Mouse (Mus musculus): ENCODE data around the gene Borcs6.

Gene Borcs6

DNA sequence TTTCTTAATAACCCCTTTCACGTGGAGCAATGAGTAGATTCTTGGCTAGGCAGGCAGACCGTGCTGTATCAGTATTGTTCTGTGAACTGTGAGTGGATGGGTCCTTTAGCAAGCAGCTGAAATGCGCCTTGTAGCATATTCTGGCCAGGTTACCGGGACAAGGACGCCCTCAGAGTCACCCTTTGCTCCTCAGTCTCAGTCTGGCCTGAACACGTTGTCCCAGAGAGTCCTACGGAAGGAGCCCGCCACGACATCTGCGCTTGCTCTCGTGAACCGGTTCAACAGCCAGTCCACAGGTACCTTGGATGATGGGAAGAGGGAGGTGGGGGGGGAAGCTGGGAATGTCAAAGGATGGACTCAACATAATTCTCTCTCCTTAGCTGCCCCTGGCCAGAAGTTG is 11.9 kb upstream of the Borcs6 start:
- CTCF ChIA-PET = no interaction called here

DNA sequence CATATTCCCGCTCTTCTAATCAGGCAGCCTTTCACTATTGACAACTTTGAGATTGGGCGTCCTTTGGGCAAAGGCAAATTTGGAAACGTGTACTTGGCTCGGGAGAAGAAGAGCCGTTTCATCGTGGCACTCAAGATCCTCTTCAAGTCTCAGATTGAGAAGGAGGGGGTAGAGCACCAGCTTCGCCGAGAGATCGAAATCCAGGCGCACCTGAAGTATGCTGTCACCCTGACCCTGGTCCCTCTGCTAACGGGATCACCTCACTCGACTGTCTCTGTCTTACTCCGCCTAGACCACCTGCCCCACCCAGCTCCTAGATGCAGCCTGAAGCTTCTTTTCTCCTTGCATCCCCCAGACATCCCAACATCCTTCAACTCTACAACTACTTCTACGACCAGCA is 11.4 kb upstream of the Borcs6 start:
- CTCF ChIA-PET = no interaction called here

DNA sequence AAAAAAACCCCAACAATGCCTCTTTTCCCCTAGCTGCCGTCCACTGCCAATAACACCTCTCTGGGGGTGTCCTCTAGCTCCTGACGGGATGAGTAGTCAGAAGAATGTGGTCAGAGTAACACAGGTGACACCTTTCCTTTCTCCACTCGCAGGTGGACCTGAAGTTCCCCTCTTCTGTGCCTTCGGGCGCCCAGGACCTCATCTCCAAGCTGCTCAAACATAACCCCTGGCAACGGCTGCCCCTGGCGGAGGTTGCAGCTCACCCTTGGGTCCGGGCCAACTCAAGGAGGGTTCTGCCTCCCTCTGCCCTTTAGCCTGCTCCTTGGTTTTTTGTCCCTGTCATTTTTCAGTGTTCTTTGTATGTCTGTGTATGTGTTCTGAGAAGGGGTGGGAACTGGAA is 8.8 kb upstream of the Borcs6 start:
- CTCF ChIA-PET = interaction anchor here (0.5 kb wide), 1 partner anchor 71 kb away, joined by 7 read pairs; the partner anchor contains the start of gene 9130213A22Rik

DNA sequence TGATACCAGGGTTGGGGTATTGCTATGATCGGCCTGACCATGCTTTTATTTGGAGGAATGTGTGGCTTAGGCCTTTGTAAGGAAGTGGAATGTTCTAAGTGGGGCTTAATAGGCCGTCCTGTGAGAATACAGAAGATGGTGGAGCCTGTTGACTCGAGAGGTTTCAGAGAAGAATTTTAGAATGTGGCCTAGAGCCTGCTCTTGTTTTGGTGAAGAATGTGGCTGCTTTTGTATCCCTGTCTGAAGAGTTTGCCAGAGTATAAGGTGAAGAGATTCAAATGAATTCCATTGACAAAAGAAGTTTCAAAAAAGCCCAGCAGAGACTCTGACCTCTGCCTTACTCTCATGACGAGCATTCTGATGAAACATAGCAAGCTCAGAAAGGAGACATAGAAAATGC is 7.7 kb upstream of the Borcs6 start:
- CTCF ChIA-PET = no interaction called here

DNA sequence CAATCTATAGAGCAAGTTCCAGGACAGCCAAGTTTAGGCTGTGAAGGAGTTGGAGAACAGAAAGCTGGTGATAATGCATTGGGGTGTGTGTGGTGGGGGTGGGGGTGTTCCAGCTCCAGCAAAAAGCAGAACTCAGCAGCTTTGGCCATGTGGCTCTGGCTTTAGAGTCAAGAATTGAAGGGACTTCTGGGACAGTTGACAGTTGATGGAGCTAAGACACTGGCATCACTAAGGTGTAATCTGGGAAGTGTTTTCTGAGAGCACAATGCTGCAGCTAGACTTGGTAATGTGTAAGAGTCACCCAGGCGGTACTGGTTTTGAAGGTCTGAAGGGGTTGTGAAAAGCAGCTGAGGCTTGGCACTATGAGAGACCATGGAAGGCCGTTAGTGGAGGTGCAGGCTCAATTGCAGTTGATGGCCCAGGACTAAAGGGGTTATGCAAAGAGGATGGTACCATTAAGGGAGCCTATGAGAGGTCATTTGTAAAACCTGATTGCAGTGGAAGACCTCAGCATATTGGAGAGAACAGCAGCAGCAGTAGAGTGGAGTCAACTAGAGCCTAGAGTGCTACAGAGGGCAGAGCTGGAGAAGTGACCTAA is 6.6 kb upstream of the Borcs6 start:
- CTCF ChIA-PET = interaction anchor here (0.7 kb wide), 1 partner anchor 325 kb away, joined by 3 read pairs; no protein-coding TSS in a partner anchor

DNA sequence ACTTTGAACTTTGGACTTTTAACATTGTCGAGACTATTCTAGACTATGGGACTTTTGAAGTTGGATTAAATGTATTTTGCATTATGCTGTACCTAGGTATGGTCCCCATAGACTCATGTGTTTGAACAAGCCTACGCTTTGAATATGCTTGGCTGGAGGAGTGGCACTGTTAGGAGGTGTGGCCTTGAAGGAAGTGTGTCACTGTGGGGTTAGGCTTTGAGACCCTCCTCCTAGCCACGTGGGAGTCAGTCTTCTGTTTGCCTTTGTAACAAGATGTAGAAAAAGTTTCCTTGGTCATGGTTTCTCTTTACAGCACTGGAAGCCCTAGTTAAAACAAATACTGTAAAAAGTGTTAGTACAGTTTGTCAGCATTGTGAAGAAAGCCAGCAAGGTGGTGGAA is 5.7 kb upstream of the Borcs6 start:
- CTCF ChIA-PET = no interaction called here

DNA sequence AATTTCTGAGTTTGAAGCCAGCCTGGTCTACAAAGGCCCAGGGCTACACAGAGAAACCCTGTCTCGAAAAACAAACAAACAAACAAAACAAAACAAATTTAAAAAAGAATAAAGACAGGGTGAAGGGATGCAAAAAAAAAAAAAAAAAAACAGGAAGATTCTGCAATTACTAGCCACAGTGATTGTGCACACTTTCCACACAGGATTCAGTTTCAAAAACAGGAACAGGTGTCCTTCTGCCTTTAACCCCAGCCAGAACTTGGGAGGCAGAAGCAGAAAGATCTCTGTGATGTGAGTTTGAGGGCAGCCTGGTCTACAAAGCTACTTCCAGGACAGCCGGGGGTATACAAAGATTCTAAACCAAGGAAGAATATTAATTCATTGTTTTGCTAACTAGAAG is 1.3 kb upstream of the Borcs6 start:
- CTCF ChIA-PET = no interaction called here

DNA sequence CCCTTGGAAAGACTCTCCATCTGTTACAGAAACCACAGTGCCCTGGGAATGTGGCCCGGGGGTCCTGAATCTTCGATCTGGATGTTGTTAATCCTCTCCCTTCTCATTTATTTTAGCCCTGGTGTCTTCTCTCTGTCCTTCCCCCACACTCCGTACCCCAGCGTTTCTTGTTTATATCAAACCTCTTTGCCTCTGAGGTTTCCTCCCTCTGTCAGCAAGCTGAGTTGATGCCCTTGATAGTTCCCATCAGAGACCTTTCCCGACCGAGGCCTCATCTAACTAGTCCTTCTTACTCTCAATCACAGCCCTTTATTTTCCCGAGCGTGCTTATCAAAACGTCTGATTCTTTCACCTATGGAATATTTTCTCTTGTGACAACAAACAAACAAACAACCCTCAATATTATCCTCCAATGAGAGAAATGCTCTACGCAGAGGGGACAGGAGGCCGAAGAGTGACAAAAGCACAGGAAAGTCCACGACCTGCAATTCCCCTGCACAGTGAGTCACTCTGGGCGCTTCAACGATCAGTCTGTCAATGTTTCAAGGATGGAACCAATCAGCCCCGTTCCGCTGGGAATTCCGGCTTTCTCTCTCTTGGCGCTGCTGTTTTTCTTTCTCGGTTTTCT is 674 bp upstream of the Borcs6 start:
- CTCF ChIA-PET = interaction anchor here (0.6 to 1.5 kb wide), 2 partner anchors 18 to 1042 kb away, joined by 3 to 5 read pairs; no protein-coding TSS in a partner anchor

DNA sequence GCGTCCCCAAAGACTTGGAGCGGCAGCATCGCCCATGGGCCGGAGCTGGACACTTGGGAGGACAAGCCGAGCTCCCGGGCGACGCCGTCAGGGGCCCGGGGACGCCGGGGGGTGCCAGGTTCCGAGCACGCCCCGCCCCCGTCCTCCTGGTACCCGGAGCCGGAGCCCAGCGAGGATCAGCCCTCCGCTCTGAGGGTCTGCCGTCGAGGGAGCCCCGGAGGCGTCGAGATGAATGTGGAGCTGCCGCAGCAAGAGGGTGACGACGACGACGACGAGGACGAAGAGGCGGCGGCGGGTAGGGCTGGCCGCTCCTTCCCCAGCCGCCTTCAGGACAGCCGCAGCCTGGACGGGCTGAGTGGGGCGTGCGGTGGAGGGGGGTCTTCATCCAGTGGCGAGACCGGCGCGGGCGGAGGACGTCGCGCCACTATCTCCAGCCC is 476 bp downstream of the Borcs6 start:
- CTCF ChIA-PET = interaction anchor here (1.5 kb wide), 1 partner anchor 19 kb away, joined by 5 read pairs; no protein-coding TSS in a partner anchor

DNA sequence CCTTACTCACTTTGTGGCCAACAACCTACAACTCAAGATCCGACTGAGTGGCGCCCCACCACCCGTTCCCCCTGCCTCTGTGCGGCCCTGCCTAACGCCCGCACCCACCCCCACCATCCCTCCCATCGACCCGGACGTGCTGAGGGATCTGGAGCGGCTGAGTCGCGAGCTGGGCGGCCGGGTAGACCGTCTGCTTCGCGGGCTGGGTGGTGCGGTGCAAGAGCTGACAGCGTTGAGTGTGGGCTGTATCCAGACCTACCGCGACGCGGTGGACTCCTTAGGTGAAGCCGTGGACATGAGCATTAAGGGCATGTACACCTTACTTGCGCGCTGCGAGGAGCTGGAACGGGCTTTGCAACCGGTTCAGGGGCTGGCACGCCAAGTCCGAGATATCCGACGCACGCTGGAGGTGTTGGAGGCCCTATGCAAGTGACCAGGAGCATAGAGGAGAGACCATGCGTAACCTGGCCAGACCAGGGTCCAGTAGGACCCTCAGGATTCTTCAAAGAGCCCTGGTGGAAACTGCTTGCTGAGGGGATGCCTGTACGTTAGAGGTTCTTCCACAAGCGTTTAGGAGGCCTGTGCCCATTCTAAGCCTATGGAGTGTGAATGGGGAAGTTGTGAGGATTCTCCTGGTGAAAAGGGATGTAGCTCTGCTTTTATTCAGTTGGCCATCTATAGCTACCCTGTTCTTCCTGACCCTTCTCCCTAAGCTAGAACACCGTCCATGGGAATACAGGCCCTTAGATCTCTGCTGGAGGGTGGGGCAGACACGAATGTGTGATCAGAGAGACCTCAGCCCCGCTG is 1.1 kb downstream of the Borcs6 start:
- CTCF ChIA-PET = interaction anchor here (0.5 to 1.5 kb wide), 4 partner anchors 19 to 44 kb away, joined by 3 to 6 read pairs (median 4); no protein-coding TSS in a partner anchor

DNA sequence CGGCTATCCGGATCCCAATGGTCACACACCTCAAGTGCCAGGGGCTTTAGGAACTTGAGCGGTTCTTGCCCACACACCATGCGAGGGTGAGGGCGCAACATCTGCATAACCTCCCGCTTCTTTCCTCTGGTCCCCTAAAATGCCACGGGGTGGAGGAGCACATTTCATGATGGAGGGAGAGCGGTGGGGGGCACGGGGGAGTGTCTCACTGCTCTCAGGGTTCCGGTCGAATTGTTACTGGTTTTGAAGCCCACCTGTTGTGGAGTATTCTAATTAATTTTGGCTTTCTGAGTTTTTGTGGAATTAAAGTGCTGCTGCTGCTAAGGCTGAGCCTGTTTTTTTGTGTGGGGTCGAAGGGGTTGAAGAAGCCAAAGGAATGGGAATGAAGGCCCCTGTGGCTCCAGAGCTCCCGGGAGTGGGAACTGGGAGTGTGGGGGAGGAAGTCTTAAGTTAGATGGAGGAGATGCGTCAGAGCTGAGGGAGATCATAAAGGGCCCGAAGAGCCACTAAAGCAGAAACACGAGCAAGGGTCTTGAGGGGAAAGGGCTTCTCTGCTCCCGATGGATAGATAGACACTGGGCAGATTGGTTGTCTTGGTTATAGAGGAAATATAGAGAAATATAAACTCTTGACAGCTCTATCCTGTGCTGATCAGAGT is 1.9 kb downstream of the Borcs6 start:
- CTCF ChIA-PET = interaction anchor here (0.6 to 0.9 kb wide), 2 partner anchors 20 to 32 kb away, joined by 3 to 6 read pairs; no protein-coding TSS in a partner anchor

DNA sequence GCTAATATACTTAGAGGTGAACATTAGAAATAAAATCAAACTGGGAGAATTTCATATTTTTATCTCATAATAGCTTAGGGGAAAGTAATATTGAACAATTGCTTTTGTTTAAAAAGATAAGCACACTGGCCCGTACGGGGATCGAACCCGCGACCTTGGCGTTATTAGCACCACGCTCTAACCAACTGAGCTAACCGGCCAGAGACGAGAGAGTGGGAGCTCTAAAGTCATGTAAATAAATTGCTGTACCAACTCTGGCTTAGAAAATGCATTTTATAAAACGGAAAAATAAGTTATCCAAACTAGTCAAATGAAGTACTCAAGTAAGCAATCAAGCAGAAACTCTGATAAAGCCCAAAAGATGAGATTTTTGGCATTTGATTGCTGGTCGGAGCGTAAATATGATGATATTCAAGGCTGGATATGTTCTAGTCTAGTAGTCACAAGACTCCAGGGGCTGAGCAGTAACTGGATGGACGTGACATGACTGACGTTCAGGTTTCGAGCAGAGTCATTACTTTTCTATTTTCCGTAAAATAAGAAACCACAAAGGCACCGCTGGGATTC is 2.8 kb downstream of the Borcs6 start:
- CTCF ChIA-PET = interaction anchor here (0.9 to 1.8 kb wide), 2 partner anchors 21 to 60 kb away, joined by 4 to 6 read pairs; partner anchors contain the start of gene 9130213A22Rik

DNA sequence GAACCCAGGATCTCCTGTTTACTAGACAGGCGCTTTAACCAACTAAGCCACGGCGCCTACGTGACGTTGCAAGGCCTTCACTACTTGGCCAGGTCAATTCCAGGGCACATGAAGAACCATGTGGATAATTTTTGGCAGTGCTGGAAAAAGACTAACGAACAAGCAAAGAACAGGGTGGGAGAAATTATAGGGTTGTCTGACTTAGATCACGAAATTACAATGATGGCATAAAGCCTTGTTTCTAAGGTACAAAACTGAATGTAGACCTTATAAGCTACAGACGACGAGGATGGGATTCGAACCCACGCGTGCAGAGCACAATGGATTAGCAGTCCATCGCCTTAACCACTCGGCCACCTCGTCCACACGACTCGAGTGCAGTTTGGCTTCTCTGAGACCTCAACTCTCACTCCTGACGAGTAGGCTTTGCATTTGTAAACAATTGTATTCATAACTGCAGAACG is 3.3 kb downstream of the Borcs6 start:
- CTCF ChIA-PET = interaction anchor here (0.6 to 1.8 kb wide), 4 partner anchors 21 to 137 kb away, joined by 3 to 8 read pairs (median 5); partner anchors contain the start of gene 9130213A22Rik

DNA sequence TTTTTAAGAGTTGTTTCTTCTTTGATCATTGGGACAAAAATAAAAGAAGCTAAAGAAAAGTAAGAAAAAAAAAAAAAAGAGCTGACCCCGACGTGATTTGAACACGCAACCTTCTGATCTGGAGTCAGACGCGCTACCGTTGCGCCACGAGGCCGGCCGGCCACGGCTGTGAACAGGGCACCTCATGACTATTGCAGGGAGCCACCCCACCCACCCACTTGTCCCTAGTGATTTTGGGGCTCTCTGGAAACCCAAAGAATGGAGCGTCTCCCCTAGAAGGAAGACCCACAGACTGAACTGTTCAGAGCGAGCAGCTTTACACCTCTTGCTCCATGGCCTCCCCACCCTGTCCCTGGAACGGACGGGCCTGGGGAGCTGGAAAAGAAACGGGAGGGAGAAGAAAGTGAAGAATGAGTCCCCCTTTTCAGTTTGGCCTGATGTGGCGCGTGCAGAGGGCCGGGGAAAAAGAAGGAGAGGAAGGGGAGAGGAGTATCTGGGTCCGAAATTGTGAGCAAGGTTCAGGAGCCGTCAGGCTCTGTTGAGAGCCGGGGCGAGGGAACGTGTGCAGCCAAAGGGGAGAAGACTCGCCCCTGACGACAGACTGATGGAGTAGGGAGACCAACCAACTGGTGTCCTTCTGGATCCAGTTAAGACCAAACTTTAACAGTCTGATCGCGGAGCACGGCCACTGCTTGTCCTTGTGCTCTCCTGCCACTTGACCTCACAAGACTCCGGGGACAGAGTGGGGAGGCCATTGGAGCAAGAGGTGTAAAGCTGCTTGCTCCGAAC is 4.1 kb downstream of the Borcs6 start:
- CTCF ChIA-PET = interaction anchor here (0.6 to 1.8 kb wide), 6 partner anchors 21 to 138 kb away, joined by 3 to 8 read pairs (median 4); no protein-coding TSS in a partner anchor

DNA sequence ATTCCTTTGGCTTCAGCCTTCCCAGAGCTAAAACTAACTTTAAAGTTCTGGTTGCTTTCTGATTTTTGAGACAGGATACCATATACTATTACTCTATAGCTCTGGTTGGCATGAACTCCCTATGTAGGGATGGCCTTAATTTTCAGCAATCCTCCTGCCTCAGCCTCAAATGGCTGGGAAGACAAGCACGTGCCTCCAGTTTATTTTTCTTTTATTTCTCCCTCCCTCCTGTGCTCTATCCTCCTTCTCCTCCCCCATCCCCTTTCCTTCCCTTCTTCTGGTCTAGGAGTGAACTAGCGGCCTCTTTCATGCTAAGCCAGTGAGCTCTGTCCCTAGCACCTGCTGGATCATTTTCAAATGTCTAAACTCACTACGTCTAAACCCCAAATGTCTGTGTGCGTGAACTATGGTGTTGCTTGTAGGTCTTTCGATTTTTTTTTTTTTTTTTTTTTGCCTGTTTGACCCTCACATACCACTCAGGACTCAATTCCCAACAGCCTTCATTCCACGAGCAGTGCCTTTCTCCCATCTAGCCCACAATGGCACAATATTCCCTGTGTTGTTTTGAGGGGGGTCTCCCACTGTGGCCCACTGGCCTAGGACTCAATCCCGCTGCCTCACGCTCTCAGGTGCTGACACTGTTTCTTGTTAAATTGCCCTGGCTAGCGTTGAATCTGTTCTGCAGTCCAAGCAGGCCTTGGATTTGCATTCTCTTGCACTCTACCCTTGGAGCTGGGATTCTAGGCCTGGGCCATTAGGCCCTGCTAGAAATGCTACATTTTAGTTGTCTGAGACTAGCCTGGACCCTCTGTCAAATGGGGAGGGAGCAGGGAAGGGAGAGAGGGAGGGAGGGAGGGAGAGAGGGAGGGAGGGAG is 5.0 kb downstream of the Borcs6 start:
- CTCF ChIA-PET = interaction anchor here (1.0 to 1.4 kb wide), 2 partner anchors 36 to 59 kb away, joined by 3 to 5 read pairs; no protein-coding TSS in a partner anchor

DNA sequence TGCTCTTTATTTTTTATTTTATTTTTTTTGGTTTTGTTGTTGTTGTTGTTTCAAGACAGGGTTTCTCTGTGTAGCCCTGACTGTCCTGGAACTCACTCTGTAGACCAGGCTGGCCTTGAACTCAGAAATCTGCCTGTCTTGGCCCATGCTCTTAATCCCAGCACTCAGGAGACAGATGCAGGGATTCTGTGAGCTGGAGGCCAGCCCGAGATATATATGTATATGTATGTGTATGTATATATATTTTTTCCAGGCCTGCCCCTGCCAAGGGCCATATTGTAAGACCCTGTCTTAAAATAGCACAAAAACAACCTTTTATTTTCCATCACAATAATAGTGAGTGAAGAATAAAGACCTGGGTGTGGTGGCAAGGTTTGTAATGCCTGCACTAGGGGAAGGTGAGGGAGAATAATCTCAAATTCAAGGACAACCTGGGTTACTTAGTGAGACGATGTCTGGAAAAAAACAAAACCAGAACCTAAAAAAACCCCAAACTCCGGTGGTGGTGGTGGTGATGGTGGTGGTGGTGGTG is 5.9 kb downstream of the Borcs6 start:
- CTCF ChIA-PET = interaction anchor here (0.8 to 1.4 kb wide), 2 partner anchors 19 to 35 kb away, joined by 3 to 13 read pairs; no protein-coding TSS in a partner anchor

DNA sequence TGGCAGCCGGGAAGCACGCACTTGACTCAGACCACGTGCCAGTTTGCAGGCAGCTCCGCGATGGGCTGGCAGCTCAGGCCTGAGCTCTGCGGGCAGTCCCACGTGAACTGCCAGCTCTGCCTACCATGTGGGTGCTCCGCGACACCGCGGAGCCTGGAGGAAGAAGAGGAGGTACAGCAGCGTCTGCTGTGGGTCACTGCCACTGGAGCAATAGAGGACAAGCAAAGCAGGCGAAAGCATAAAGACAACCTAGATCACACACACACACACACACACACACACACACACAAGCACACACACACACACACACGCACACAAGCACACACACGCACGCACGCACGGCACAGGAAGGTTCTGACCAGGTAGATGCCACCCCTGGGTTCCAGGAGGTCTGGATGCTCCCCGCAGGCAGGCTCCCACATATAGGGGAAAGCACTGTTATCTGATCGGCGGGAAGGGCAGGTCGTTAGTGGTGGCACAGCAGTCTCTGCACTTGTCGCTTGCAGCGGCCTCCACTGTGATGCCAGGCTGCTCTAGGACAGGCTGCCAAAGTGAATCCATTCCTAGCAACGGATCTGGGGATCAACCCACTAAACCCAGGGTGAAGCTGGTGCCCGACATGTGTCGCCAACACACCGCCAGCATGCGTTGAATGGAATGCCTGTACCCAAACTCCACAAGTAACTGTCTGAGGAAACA is 6.8 kb downstream of the Borcs6 start:
- CTCF ChIA-PET = interaction anchor here (0.8 to 2.0 kb wide), 4 partner anchors 20 to 84 kb away, joined by 3 to 13 read pairs (median 4); partner anchors contain the start of gene 9130213A22Rik

DNA sequence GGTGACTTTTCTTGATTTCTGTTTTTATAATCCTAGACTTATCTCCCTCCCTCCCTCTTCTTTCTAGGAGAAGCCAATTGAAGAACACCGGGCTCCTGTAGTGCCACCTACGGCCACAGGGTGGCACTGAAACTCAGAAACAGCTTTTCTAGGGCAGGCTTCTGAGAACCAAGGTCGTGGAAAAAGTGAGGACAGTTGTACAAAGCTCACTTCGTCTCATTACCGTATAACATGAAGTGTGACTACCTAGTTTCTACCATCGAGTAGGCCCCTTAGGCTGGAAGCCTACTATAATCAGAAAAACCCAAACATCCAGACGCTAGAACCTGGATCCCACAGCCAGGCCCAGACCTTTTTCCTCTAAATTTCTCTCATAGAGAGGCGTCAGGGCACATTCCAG is 7.4 kb downstream of the Borcs6 start:
- CTCF ChIA-PET = interaction anchor here (0.7 to 2.0 kb wide), 6 partner anchors 10 to 83 kb away, joined by 3 to 5 read pairs (median 4); partner anchors contain the start of gene 9130213A22Rik

Measured in spleen, embryonic (tissue).